Mouse (Mus musculus) cerebellum, adult 18-20 months (tissue): ENCODE measurements around the gene Dock11.

Source experiments
- DNase-seq, 2 experiments: peaks; one replicate each; pipeline ENCODE4 v3.0.0; 2021

The Dock11 gene

DNA sequence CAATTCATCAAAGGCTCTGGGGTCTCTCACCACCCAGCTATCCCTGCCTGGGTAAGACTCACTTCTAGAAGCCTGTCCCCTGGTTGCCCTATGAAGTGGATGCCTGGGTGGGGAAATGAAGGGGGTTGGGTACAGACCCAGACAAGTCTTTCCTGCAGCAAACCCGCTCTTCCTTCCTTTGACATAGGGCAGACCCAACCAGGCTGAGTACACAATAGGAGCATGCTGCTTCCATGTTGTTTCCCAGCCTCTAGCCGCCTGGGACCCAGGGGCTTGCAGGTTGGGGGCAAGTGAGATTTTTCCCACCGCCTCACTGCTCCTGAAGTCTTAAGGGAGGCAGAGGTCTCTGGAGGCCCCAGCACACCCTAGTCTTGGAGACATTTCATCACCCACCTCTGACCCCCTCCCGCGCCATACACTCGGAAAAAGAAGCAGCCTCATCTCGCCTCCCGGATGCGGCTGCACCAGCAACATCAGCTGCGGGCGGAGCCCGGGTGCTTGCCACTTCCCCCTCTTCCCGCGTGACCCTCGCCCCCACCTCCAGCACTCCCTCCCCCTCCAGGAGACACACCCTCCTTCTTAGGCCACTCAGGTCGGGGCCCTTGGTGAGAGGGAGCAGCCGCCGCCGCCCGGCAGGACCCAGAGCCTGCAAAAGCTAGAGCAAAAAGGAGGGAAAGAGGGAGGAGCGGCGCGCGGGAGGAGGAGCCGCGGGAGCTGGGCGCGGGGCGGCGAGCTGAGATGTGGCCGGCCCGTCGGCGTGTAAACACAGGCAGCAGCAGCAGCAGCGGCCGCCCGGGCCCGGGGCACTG lies at the start of gene Dock11:
TSS of gene Dock11 (plus strand) at position 746 of the 809 bp plus-strand sequence.
- DNase-seq: peak; percentile 32 to 48

DNA sequence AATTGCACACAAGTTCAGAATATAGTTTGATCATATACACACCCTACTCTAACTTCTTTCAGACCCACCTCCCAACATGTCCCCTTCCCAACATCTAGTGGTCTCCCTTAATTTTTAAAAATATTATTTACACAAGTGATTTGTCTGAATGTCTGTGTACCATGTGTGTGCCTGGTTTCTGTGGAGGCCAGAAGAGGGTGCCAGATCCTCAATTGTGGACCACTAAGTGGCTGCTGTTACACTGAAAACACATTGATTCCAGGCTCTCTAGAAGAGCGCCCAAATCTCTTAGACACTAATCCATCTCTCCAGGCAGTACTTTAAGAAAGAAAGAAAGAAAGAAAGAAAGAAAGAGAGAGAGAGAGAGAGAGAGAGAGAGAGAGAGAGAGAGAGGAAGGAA lies 8.9 kb upstream of the Dock11 start:
- no peak for DNase-seq

GRCm38 (mm10) chrX:35888945-35889799 lies 540 bp downstream of the Dock11 start:
- peak; percentile 5 to 22 for DNase-seq

GRCm38 (mm10) chrX:35889800-35890106 lies 1.1 kb downstream of the Dock11 start:
- DNase-seq: peak; percentile 5 to 12

DNA sequence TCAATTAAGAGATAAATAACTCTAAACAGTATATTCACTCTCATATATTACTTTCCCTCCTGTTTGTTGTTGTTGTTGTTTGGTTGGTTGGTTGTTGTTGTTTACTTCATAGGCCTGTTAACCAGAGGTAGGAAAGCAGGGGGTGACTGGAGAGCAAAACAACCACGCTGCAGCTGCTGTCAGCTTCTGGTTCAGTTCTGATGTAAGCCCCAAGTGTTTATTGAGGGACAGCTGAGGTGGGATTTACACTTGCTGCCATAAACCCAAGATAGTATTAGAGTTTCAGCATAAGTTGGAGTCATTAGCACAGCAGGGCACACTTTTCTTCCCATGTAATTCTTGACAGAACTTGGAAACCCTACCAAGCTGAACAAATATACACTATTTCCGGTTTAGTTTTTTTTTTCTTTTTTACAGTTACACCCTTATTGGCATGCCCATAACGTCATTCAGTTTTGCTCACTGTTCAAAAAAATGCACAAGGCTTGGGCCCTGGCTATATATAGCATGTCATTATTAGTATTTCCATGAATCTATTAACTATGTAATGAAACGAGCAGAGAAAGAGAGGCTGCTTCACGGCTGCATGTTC lies 3.0 kb downstream of the Dock11 start:
- no peak for DNase-seq

GRCm38 (mm10) chrX:35892377-35892776 lies 3.7 kb downstream of the Dock11 start:
- no peak for DNase-seq

GRCm38 (mm10) chrX:35897648-35898500 lies 9.2 kb downstream of the Dock11 start:
- no peak for DNase-seq

- no peak for DNase-seq
These were observed 9.8 kb downstream of the Dock11 start for GRCm38 (mm10) chrX:35898501-35898766.

DNA sequence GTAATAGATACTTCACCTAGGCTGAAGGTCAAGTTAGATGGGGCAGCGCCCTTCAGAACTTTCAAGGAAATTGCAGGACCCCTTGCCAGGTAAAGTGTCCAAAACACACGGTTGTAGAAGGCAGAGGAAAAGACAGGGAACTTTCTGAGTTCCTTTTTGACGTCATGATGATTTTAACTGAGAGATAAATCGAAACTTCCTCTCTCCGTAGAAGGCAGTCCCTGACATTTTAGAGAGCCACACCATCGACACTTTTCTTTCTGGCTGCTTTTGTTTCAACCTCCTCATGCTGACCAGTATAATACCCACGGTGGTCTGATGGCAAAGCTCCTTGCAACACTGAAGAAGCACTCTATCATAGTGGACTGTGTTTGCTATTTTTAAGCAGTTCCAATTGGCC lies 15.7 kb downstream of the Dock11 start:
- no peak for DNase-seq

DNA sequence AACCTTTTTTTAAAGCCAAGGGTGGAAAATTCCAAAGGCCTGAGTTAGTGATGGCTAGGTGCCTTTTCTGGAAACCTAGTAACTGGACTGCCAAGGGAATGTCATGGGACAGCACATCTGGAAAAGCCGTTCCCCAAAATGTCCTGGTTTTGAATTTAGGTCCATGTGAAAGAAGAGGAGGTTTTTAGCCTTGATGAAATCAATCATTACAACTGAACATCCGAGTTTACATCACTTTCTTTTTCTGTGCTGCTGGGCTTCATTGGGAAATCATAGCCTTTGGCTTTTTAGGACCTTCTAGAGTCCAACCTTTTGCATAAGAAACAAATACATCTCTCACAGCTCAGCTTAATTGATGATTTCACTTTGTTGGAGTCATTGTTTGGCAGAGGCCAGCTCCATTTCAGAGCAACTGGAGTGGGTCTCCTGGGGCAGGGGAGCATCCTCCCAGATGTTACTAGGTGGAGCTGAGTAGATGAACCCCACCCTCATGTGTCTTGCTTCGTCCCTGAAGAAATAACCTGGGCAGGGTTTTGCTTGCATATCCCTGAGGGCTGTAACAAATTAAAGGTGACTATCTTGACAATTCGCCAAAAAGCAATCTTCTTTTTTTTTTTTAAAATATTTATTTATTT lies 18.2 kb downstream of the Dock11 start:
- DNase-seq: no peak

GRCm38 (mm10) chrX:35919558-35919957 lies 30.9 kb downstream of the Dock11 start:
- DNase-seq: no peak

GRCm38 (mm10) chrX:35920096-35920607 lies 31.5 kb downstream of the Dock11 start:
- DNase-seq: no peak

- DNase-seq: no peak
These were observed 33.3 kb downstream of the Dock11 start for GRCm38 (mm10) chrX:35921922-35922321.

DNA sequence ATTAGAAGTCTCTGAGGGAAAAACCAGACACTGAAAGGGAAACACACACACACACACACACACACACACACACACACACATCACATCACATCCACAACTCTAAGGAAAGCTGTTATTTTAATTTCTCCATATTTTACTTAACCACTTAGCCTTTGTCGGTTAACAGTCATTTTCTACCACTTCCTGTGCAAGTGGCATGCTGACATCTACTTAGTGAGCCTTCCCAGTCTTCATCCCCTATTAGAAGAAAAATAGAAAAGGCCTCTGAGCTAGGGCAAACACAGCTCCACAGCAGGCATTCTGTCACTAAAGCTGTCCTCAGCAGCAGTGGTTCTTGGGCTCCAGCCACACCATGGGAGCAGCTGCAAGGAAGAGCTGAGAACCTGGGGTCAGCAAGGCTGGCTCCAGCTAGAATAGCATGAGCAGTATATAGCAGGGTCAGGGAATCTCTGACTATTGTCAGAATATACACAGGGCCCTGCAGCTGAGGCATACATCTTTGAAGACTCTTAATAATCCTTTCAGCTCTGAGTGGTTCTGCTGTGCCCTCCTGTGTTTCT lies 36.2 kb downstream of the Dock11 start:
- no peak for DNase-seq

GRCm38 (mm10) chrX:35930094-35930933 lies 41.7 kb downstream of the Dock11 start:
- no peak for DNase-seq

DNA sequence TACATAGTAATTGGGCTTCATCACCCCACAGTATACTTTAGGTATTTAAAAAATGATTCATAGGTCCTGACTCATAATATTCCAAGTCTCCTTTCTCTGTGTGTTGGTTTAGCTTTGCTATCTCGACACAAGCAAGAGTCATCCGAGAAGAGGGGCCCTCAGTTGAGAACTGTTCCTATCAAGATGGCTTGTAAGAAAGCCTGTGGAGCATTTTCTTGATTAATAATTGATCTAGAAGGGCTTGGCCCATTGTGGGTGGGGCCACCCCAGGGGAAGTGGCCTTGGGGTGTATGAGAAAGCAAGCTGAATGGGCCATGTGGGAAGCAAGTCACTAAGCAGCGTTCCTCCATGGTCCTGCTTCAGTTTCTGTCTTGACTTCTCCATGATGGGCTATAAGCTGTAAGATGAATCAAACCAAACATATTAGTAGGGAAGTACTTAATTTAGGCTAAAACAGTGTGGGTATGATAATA lies 42.3 kb downstream of the Dock11 start:
- DNase-seq: no peak

DNA sequence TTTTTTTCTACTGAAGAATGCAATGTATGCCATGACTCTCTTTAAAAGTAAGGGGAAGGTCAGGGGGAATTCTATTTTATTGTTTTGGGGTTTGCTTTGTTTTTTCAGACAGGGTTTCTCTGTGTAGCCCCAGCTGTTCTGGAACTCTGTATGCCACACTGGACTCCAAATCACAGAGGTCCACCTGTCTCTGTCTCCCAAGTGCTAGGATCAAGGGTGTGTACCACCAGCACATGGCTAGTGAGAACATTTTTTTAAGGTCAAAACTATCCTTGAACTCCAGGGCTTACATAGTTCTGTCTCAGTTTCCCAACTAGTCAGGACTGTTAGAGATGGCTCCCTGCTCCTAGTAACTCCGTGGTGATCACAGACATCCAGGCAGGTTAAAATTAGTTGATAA lies 43.3 kb downstream of the Dock11 start:
- DNase-seq: no peak

- no peak for DNase-seq
These were observed 44.3 kb downstream of the Dock11 start for GRCm38 (mm10) chrX:35932952-35933351.

- DNase-seq: no peak
These were observed 49.5 kb downstream of the Dock11 start for GRCm38 (mm10) chrX:35938112-35938511.

- DNase-seq: no peak
These were observed 57.8 kb downstream of the Dock11 start for GRCm38 (mm10) chrX:35946394-35946793.

- no peak for DNase-seq
These were observed 61.5 kb downstream of the Dock11 start for GRCm38 (mm10) chrX:35950135-35950534.
